Mouse (Mus musculus) forebrain, embryonic 11.5 days (tissue): ENCODE measurements around the gene Alk. TPM values are rescaled to one million over a fixed set of nuclear protein-coding genes. Genes with fewer than 3 reads are reported as not detected.

Experiments
- ATAC-seq: fragments of 200-750 bp; cut with Nextera tagmentation; replicated peaks from 2 replicates; pipeline ENCODE4 v1.8.0; 2017; ENCODE audit warnings: moderate TSS enrichment; ENCODE audit not compliant: low FRiP score
- DNase-seq: peaks from one replicate; pipeline ENCODE4 v3.0.0-alpha.2; 2017; ENCODE audit warnings: low spot score
- H3K27ac ChIP-seq: fragments of 300-500 bp; sonication (generic); 2 replicates; pipeline ENCODE4 v1.5.1; 2014; ENCODE audit warnings: low read depth, low read length
- H3K27me3 ChIP-seq: fragments of 300-500 bp; sonication (generic); 2 replicates; pipeline ENCODE4 v1.6.1; 2014; ENCODE audit warnings: mild to moderate bottlenecking, low read length, mixed read lengths; ENCODE audit not compliant: control insufficient read depth, insufficient read depth
- H3K36me3 ChIP-seq: fragments of 300-500 bp; sonication (generic); 2 replicates; pipeline ENCODE4 v1.6.1; 2014; ENCODE audit warnings: mild to moderate bottlenecking, low read length, moderate library complexity, mixed read lengths; ENCODE audit not compliant: control insufficient read depth, insufficient read depth
- H3K4me1 ChIP-seq: fragments of 300-500 bp; sonication (generic); replicated peaks from 2 replicates; pipeline ENCODE4 v1.6.1; 2014; ENCODE audit warnings: low read length, mixed read lengths; ENCODE audit not compliant: control insufficient read depth, insufficient read depth
- H3K4me2 ChIP-seq: fragments of 300-500 bp; sonication (generic); 2 replicates; pipeline ENCODE4 v1.6.1; 2014; ENCODE audit warnings: low read depth, mild to moderate bottlenecking, low read length, moderate library complexity, mixed read lengths; ENCODE audit not compliant: severe bottlenecking
- H3K4me3 ChIP-seq: fragments of 300-500 bp; sonication (generic); 2 replicates; pipeline ENCODE4 v1.5.1; 2014; ENCODE audit warnings: low read depth, low read length
- H3K9ac ChIP-seq: fragments of 300-500 bp; sonication (generic); 2 replicates; pipeline ENCODE4 v1.6.1; 2014; ENCODE audit warnings: low read length
- H3K9me3 ChIP-seq: fragments of 300-500 bp; sonication (generic); 2 replicates; pipeline ENCODE4 v1.6.1; 2016; ENCODE audit warnings: low read length, mixed read lengths; ENCODE audit not compliant: control insufficient read depth
- WGBS: fragments of 180-500 bp; shearing (Covaris S2); extraction: QIAGEN DNeasy Blood & Tissue Kit; methylation state at CpG from one replicate; pipeline ENCODE4 v1.1.7; 2014; 5-methylcytosine and 5-hydroxymethylcytosine counted together
- polyA plus RNA-seq: library from polyadenylated mRNA; unstranded; fragments of >200 nt; fragmentation: Nextera tagmentation; extraction: Ambion mirVana; gene quantifications from 2 replicates; pipeline ENCODE4 v1.2.1, GENCODE M21; 2014

Alk gene
- polyA plus RNA-seq, 1 experiment from 2014 or later = 0.15 TPM

DNA sequence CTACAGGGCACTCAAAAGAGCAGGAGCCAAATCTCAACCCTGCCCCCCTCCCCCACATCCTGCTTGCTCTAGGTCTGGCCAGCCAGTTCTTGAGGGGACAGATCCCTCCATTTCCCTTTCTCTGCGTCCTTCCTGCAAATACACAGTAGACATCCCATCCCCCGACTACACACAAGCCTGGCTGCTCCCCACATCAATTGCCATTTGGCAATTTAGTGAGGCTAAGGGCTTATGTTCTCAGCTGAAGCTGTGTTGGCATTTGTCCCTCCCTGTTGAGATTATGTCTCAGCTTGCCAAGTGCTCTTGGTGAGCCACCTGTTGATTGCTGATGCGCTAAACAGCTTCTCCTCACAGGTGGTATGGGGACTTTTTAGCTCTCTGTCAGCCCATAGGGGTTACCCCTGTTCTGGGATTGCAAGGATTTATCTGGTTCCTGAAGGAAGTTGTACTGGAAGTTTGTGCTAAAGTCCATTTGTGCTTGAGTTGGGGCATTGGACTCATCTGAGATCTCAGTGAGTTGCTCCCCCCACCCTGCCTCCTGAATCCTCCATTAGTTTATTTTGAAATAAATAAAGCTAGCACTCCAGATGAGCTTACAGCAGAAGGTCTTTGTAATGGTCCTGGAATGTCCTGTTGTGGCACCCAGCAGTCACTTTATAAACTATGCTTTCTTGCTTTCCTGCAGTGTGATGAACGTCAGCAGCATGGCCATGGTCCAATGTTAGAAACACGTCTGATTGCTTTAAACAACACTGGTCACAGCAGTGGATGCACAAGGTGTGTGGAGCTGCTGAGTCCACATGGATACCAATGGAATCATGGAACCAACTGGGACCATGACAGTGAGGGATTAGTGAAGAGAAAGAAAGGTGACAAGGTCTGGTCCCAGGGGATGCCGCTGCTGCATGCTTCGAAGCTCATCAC, 353.7 kb downstream of the Alk start:
- H3K4me3 ChIP-seq = no peak overlapping the region
- no peak overlapping the region for H3K9ac ChIP-seq
- H3K36me3 ChIP-seq = no peaks in the 10 kb centered on the region
- H3K9me3 ChIP-seq = no peaks in the 10 kb centered on the region
- H3K27ac ChIP-seq = no peak overlapping the region
- DNase-seq (no peak), ATAC-seq (no peak)
- no peaks in the 10 kb centered on the region for H3K4me1 ChIP-seq
- no peaks in the 10 kb centered on the region for H3K27me3 ChIP-seq
- H3K4me2 ChIP-seq = no peak overlapping the region
- 82% methylated on average over 7 of the region's 7 CpGs for WGBS

DNA sequence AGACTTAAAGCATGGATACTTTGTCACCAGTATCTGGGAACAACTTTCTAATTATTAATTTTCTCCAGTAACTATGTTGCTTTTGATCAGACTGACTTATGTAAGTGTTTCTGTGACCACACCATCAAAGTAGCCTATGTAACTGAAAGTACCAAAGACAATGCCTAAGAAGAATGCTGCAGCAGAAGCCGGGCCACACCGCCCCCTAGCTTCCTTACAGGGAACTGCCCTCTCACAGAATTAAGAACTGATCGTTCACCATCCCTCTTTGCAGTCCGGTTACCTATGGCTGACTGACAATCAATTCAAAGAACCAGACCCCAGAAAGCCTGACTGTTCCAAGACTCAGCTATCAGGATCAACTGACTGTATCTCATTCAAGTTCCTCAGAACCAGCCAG, 362.4 kb downstream of the Alk start:
- Histone ChIP-seq H3K9ac (no peak overlapping the region), H3K4me1 (no peaks in the 10 kb centered on the region), H3K9me3 (no peaks in the 10 kb centered on the region), H3K27ac (no peak overlapping the region), H3K36me3 (no peaks in the 10 kb centered on the region), H3K4me2 (no peak overlapping the region), H3K4me3 (no peak overlapping the region), H3K27me3 (no peaks in the 10 kb centered on the region)
- ATAC-seq (no peak), DNase-seq (peak; percentile 61)
- 43% methylated on average over 4 of the region's 4 CpGs for whole genome bisulfite sequencing

GRCm38 (mm10) chr17:72237315-72237714, 367.1 kb downstream of the Alk start:
- H3K4me3 ChIP-seq = no peak overlapping the region
- H3K4me1 ChIP-seq = no peaks in the 10 kb centered on the region
- DNase-seq = no peak
- no peak overlapping the region for H3K9ac ChIP-seq
- H3K9me3 ChIP-seq = no peaks in the 10 kb centered on the region
- no peak for ATAC-seq
- no peak overlapping the region for H3K27ac ChIP-seq
- WGBS = 94% methylated on average over 1 of the region's 1 CpGs
- H3K4me2 ChIP-seq = no peak overlapping the region
- no peaks in the 10 kb centered on the region for H3K27me3 ChIP-seq
- no peaks in the 10 kb centered on the region for H3K36me3 ChIP-seq

DNA sequence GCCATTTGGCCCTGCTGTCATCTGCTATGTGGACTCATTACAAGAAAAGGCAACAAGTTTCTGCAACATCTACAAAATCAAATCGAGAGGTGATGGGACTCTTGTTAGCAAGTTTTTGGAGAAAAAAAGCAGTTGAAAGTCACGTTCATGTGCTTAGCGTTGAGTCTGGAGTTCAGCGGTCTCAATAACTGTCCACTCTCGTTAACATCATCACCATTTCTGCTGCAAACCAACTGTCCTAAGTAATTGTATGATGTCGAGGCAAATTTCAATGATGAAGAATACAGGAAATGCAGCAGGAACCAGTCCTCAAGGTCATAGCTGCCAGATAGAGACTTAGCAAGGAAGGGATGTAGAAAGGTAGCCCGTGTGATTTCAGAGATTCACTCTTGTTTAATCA, 373.5 kb downstream of the Alk start:
- Histone ChIP-seq H3K9ac (no peak overlapping the region), H3K4me1 (no peaks in the 10 kb centered on the region), H3K4me3 (no peak overlapping the region), H3K4me2 (no peak overlapping the region), H3K27me3 (no peaks in the 10 kb centered on the region), H3K27ac (no peak overlapping the region), H3K9me3 (no peaks in the 10 kb centered on the region), H3K36me3 (no peaks in the 10 kb centered on the region)
- DNase-seq = no peak
- ATAC-seq = no peak
- 92% methylated on average over 7 of the region's 7 CpGs for WGBS

DNA sequence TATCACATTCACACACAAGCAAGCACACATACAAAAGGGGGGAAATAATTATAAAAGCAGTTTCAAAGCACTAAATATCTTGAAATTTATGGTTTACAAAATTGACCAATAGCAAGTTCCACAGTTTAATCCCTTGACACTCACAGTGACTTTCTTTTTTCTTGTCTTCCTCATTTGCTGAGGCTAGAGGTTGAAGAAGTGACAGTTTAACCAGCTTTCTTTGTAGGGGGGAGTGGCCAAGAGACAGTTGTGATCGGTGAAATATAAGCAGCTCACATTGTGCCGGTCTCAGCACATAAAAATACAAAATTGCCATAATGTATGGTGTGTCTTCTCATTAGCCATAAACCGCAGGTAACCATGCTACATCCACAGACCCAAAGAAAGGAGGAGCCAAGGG, 385.6 kb downstream of the Alk start:
- ATAC-seq = no peak
- H3K27ac ChIP-seq = no peak overlapping the region
- no peaks in the 10 kb centered on the region for H3K27me3 ChIP-seq
- WGBS = 94% methylated on average over 3 of the region's 3 CpGs
- H3K4me3 ChIP-seq = no peak overlapping the region
- no peak overlapping the region for H3K4me2 ChIP-seq
- no peaks in the 10 kb centered on the region for H3K9me3 ChIP-seq
- no peak for DNase-seq
- H3K36me3 ChIP-seq = no peaks in the 10 kb centered on the region
- no peaks in the 10 kb centered on the region for H3K4me1 ChIP-seq
- no peak overlapping the region for H3K9ac ChIP-seq

DNA sequence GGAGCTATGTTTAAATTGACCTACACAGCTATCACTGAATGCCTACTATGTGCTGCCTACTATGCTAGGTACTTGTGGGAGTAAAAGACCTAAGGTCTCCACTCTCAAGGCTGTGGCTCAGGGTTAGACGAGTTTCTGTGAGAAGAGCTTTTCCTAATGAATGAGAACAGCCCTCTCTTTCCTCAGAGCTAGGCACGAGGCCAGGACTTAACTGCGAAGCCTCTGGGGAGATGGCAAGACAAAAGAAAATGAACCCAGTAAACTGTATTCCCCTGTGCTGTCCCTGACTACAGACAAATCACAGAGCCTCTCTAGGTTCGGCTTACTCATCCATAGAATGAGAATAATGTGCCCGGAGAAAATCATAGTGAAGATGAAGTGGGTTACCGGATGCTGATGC, 406.9 kb downstream of the Alk start:
- H3K9me3 ChIP-seq = no peaks in the 10 kb centered on the region
- H3K36me3 ChIP-seq = no peaks in the 10 kb centered on the region
- H3K4me1 ChIP-seq = peaks cover 5% of the 10 kb centered on the region; the same call in 1 of the 2 replicates
- no peak overlapping the region for H3K27ac ChIP-seq
- DNase-seq (no peak), ATAC-seq (no peak)
- no peaks in the 10 kb centered on the region for H3K27me3 ChIP-seq
- WGBS = 80% methylated on average over 6 of the region's 6 CpGs
- H3K4me3 ChIP-seq = no peak overlapping the region
- no peak overlapping the region for H3K4me2 ChIP-seq
- no peak overlapping the region for H3K9ac ChIP-seq

DNA sequence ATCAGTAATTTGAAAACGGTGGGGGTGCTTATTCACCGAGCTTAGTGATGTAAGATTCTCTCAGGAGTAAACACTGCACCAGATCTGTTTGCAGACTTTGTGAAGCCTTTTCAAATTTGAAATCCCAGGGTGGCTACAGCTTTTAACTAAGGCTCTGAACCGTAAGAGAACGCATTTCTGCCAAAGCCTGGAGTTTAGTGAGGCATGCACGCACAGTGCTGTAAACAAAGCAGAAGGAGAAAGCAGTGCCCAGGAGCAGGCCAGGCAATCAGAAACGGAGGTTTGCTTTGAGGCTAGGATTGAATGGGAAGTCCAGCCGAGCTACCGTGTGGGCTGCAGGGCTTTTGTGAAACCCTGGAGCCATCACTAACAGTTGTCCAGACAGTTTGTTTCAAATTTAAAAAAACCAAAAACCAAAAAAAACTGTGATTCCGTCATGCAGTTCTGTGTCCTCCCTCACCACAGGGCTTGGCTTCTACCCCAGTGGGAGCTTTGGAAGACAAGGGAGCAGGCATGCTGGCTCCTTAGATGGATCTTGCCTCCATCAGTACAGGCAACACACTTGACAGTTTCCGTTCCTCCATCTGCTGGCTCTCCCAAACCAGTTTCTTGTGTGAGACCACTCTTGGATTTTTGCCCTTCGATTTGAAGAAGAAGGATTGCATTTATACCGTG, 409.3 kb downstream of the Alk start:
- no peak overlapping the region for H3K4me3 ChIP-seq
- peaks cover 5% of the 10 kb centered on the region; the same call in 1 of the 2 replicates for H3K4me1 ChIP-seq
- H3K27ac ChIP-seq = peak overlapping the region; percentile 46; the same call in 1 of the 2 replicates
- H3K27me3 ChIP-seq = no peaks in the 10 kb centered on the region
- peak; percentile 79 for ATAC-seq
- WGBS = 19% methylated on average over 12 of the region's 12 CpGs
- peak; percentile 66 for DNase-seq
- H3K36me3 ChIP-seq = no peaks in the 10 kb centered on the region
- no peak overlapping the region for H3K4me2 ChIP-seq
- no peak overlapping the region; the same call in 1 of the 2 replicates for H3K9ac ChIP-seq
- no peaks in the 10 kb centered on the region for H3K9me3 ChIP-seq

GRCm38 (mm10) chr17:72190536-72190935, 413.9 kb downstream of the Alk start:
- 91% methylated on average over 8 of the region's 8 CpGs for WGBS
- ATAC-seq (no peak), DNase-seq (no peak)
- no peak overlapping the region for H3K4me3 ChIP-seq
- H3K27ac ChIP-seq = no peak overlapping the region
- H3K4me1 ChIP-seq = peaks cover 5% of the 10 kb centered on the region; the same call in 1 of the 2 replicates
- H3K27me3 ChIP-seq = no peaks in the 10 kb centered on the region
- no peaks in the 10 kb centered on the region for H3K36me3 ChIP-seq
- H3K9ac ChIP-seq = no peak overlapping the region
- no peaks in the 10 kb centered on the region for H3K9me3 ChIP-seq
- H3K4me2 ChIP-seq = no peak overlapping the region
